Mouse (Mus musculus): Measurements from ENCODE around the gene Igsf9. TPM values are rescaled to one million over a fixed set of nuclear protein-coding genes. Genes with fewer than 3 reads are reported as not detected.

Gene Igsf9
- 69.9 and 82.2 TPM in 2 replicates for polyA plus RNA-seq (2016; fragmentation: Nextera tagmentation; extraction: Ambion mirVana)

GRCm38 (mm10) chr1:172481540-172482280 lies at the start of gene Igsf9:
Gene Igsf9 (plus strand): TSS chr1:172481788.
- peak within 1 kb of the TSS; percentile 68 for H3K27ac ChIP-seq
- H3K4me2 ChIP-seq (replicated peaks) = peak within 1 kb of the TSS; percentile 79
- H3K36me3 ChIP-seq = no peaks in the 10 kb centered on the region
- WGBS = under 1% methylated on average over 38 of the region's 38 CpGs
- peaks cover 39% of the 10 kb centered on the region for H3K4me1 ChIP-seq
- H3K27me3 ChIP-seq = no peaks in the 10 kb centered on the region; the same call in 1 of the 2 replicates
- no peaks in the 10 kb centered on the region for H3K9me3 ChIP-seq (replicated peaks)
- peak; percentile 95 for ATAC-seq (ENCODE audit: low FRiP score)
- peak within 1 kb of the TSS; percentile 71 for H3K4me3 ChIP-seq
- H3K9ac ChIP-seq = peak within 1 kb of the TSS; percentile 80

GRCm38 (mm10) chr1:172431836-172432586 lies 49.6 kb upstream of the Igsf9 start:
- H3K9me3 ChIP-seq (replicated peaks) = no peaks in the 10 kb centered on the region
- no peak for ATAC-seq (ENCODE audit: low FRiP score)
- H3K27ac ChIP-seq = no peak overlapping the region
- no peaks in the 10 kb centered on the region for H3K4me1 ChIP-seq
- no peaks in the 10 kb centered on the region for H3K27me3 ChIP-seq
- WGBS = 51% methylated on average over 4 of the region's 4 CpGs
- H3K4me2 ChIP-seq (replicated peaks) = no peak overlapping the region
- no peaks in the 10 kb centered on the region for H3K36me3 ChIP-seq
- no peak overlapping the region for H3K9ac ChIP-seq
- no peak overlapping the region for H3K4me3 ChIP-seq

GRCm38 (mm10) chr1:172432587-172432955 lies 49.0 kb upstream of the Igsf9 start:
- 89% methylated on average over 3 of the region's 3 CpGs for WGBS

GRCm38 (mm10) chr1:172433012-172433850 lies 48.4 kb upstream of the Igsf9 start:
- H3K9ac ChIP-seq = no peak overlapping the region
- no peaks in the 10 kb centered on the region for H3K36me3 ChIP-seq
- H3K4me3 ChIP-seq = no peak overlapping the region
- no peaks in the 10 kb centered on the region for H3K27me3 ChIP-seq
- ATAC-seq (ENCODE audit: low FRiP score) = no peak
- 89% methylated on average over 20 of the region's 20 CpGs for WGBS
- no peak overlapping the region for H3K27ac ChIP-seq
- no peaks in the 10 kb centered on the region for H3K4me1 ChIP-seq
- H3K9me3 ChIP-seq (replicated peaks) = no peaks in the 10 kb centered on the region
- H3K4me2 ChIP-seq (replicated peaks) = no peak overlapping the region

More at GRCm38 (mm10) chr1:172432587-172432955, 49.0 kb upstream of the Igsf9 start:
- Histone ChIP-seq H3K9me3 (replicated peaks) (no peaks in the 10 kb centered on the region), H3K4me2 (replicated peaks) (no peak overlapping the region), H3K27me3 (no peaks in the 10 kb centered on the region), H3K9ac (no peak overlapping the region), H3K36me3 (no peaks in the 10 kb centered on the region), H3K27ac (no peak overlapping the region), H3K4me3 (no peak overlapping the region), H3K4me1 (no peaks in the 10 kb centered on the region)
- ATAC-seq (ENCODE audit: low FRiP score) = no peak

- H3K9ac ChIP-seq = no peak overlapping the region
- H3K9me3 ChIP-seq (replicated peaks) = no peaks in the 10 kb centered on the region
- 88% methylated on average over 4 of the region's 4 CpGs for WGBS
- H3K27ac ChIP-seq = no peak overlapping the region
- H3K36me3 ChIP-seq = no peaks in the 10 kb centered on the region
- no peak overlapping the region for H3K4me3 ChIP-seq
- no peaks in the 10 kb centered on the region for H3K27me3 ChIP-seq
- H3K4me1 ChIP-seq = no peaks in the 10 kb centered on the region
- H3K4me2 ChIP-seq (replicated peaks) = no peak overlapping the region
- ATAC-seq (ENCODE audit: low FRiP score) = no peak
Measured at GRCm38 (mm10) chr1:172433851-172434165, 47.8 kb upstream of the Igsf9 start.

GRCm38 (mm10) chr1:172436785-172437184 lies 44.8 kb upstream of the Igsf9 start:
- H3K4me3 ChIP-seq = no peak overlapping the region
- ATAC-seq (ENCODE audit: low FRiP score) = no peak
- no peak overlapping the region for H3K4me2 ChIP-seq (replicated peaks)

GRCm38 (mm10) chr1:172438621-172439020 lies 43.0 kb upstream of the Igsf9 start:
- Histone ChIP-seq H3K4me2 (replicated peaks) (no peak overlapping the region), H3K9me3 (replicated peaks) (no peaks in the 10 kb centered on the region), H3K27ac (no peak overlapping the region), H3K4me1 (no peaks in the 10 kb centered on the region), H3K9ac (no peak overlapping the region), H3K4me3 (no peak overlapping the region), H3K27me3 (no peaks in the 10 kb centered on the region), H3K36me3 (no peaks in the 10 kb centered on the region)
- 93% methylated on average over 2 of the region's 2 CpGs for WGBS
- ATAC-seq (ENCODE audit: low FRiP score) = no peak

More at GRCm38 (mm10) chr1:172436785-172437184, 44.8 kb upstream of the Igsf9 start:
- Histone ChIP-seq H3K27ac (no peak overlapping the region), H3K4me1 (no peaks in the 10 kb centered on the region), H3K36me3 (no peaks in the 10 kb centered on the region), H3K9me3 (replicated peaks) (no peaks in the 10 kb centered on the region), H3K9ac (no peak overlapping the region), H3K27me3 (no peaks in the 10 kb centered on the region)
- WGBS = 60% methylated on average over 6 of the region's 6 CpGs

- H3K4me2 ChIP-seq (replicated peaks) = no peak overlapping the region
- 89% methylated on average over 3 of the region's 3 CpGs for WGBS
- no peaks in the 10 kb centered on the region for H3K4me1 ChIP-seq
- ATAC-seq (ENCODE audit: low FRiP score) = no peak
- H3K27ac ChIP-seq = no peak overlapping the region
- no peak overlapping the region for H3K9ac ChIP-seq
- no peaks in the 10 kb centered on the region for H3K36me3 ChIP-seq
- H3K9me3 ChIP-seq (replicated peaks) = no peaks in the 10 kb centered on the region
- H3K27me3 ChIP-seq = no peaks in the 10 kb centered on the region
- H3K4me3 ChIP-seq = no peak overlapping the region
Measured at GRCm38 (mm10) chr1:172440521-172440920, 41.1 kb upstream of the Igsf9 start.

- 86% methylated on average over 9 of the region's 9 CpGs for WGBS
- ATAC-seq (ENCODE audit: low FRiP score) = no peak
- Histone ChIP-seq H3K4me2 (replicated peaks) (no peak overlapping the region), H3K27ac (no peak overlapping the region), H3K4me1 (no peaks in the 10 kb centered on the region), H3K4me3 (no peak overlapping the region), H3K9ac (no peak overlapping the region), H3K9me3 (replicated peaks) (no peaks in the 10 kb centered on the region), H3K27me3 (no peaks in the 10 kb centered on the region), H3K36me3 (no peaks in the 10 kb centered on the region)
Measured at GRCm38 (mm10) chr1:172441935-172442445, 39.6 kb upstream of the Igsf9 start.

- H3K27ac ChIP-seq = no peak overlapping the region
- peaks cover 3% of the 10 kb centered on the region; the same call in 1 of the 2 replicates for H3K4me1 ChIP-seq
- WGBS = 35% methylated on average over 2 of the region's 2 CpGs
- no peak for ATAC-seq (ENCODE audit: low FRiP score)
- H3K27me3 ChIP-seq = no peaks in the 10 kb centered on the region
- H3K9ac ChIP-seq = no peak overlapping the region
- no peak overlapping the region for H3K4me3 ChIP-seq
- no peak overlapping the region for H3K4me2 ChIP-seq (replicated peaks)
- no peaks in the 10 kb centered on the region for H3K36me3 ChIP-seq
- H3K9me3 ChIP-seq (replicated peaks) = no peaks in the 10 kb centered on the region
Measured at GRCm38 (mm10) chr1:172450226-172450625, 31.4 kb upstream of the Igsf9 start.

GRCm38 (mm10) chr1:172450848-172451470 lies 30.6 kb upstream of the Igsf9 start:
- Histone ChIP-seq H3K36me3 (no peaks in the 10 kb centered on the region), H3K9ac (no peak overlapping the region), H3K9me3 (replicated peaks) (no peaks in the 10 kb centered on the region), H3K4me2 (replicated peaks) (0 out of 2 replicates have a peak overlapping the region, but pooled peaks have one; percentile 6), H3K4me3 (no peak overlapping the region), H3K27ac (no peak overlapping the region), H3K27me3 (no peaks in the 10 kb centered on the region), H3K4me1 (peaks cover 3% of the 10 kb centered on the region; the same call in 1 of the 2 replicates)
- ATAC-seq (ENCODE audit: low FRiP score) = no peak
- 37% methylated on average over 17 of the region's 17 CpGs for WGBS

Data from hindbrain, embryonic 12.5 days (tissue).